Mouse (Mus musculus) myocyte (in vitro differentiated cells): ENCODE measurements around the gene D430019H16Rik.

Experiments used
- CEBPB ChIP-seq: IDR thresholded peaks from 2 replicates; pipeline ENCODE4 v1.6.1; 2011; ENCODE audit warnings: mild to moderate bottlenecking, moderate library complexity; ENCODE audit not compliant: poor library complexity, insufficient read depth, severe bottlenecking
- E2F4 ChIP-seq: IDR thresholded peaks from one replicate; pipeline ENCODE4 v1.6.1; 2011; ENCODE audit warnings: mild to moderate bottlenecking, control low read depth, moderate library complexity; ENCODE audit not compliant: insufficient read depth
- MAX ChIP-seq: IDR thresholded peaks from one replicate; pipeline ENCODE4 v1.6.1; 2011; ENCODE audit warnings: low read depth, mild to moderate bottlenecking, control low read depth
- MYOD1 ChIP-seq, 3 experiments: IDR thresholded peaks; one replicate each; pipeline ENCODE4 v1.6.1; 2011; ENCODE audit warnings: control low read depth in 2 of 3, low read depth in 2 of 3, mild to moderate bottlenecking in 2 of 3, moderate library complexity in 1 of 3; ENCODE audit not compliant: insufficient read length in 2 of 3, control insufficient read depth in 1 of 3
- MYOG ChIP-seq, 3 experiments: IDR thresholded peaks; one replicate each; pipeline ENCODE4 v1.6.1; 2011; ENCODE audit warnings: control low read depth in 2 of 3, low read depth in 2 of 3, mild to moderate bottlenecking in 2 of 3; ENCODE audit not compliant: insufficient read length in 2 of 3, control insufficient read depth in 1 of 3, insufficient read depth in 1 of 3
- POLR2A ChIP-seq: IDR thresholded peaks from one replicate; pipeline ENCODE4 v1.6.1; 2011; ENCODE audit warnings: low read depth, mild to moderate bottlenecking, control low read depth, moderate library complexity; ENCODE audit not compliant: insufficient read length
- POLR2AphosphoS2 ChIP-seq: IDR thresholded peaks from one replicate; pipeline ENCODE4 v1.6.1; 2011; ENCODE audit warnings: low read depth, control low read depth; ENCODE audit not compliant: insufficient read length
- REST ChIP-seq: IDR thresholded peaks from one replicate; pipeline ENCODE4 v1.6.1; 2011; ENCODE audit warnings: mild to moderate bottlenecking, control low read depth, moderate library complexity; ENCODE audit not compliant: insufficient read depth, insufficient read length
- SRF ChIP-seq: IDR thresholded peaks from one replicate; pipeline ENCODE4 v1.6.1; 2011; ENCODE audit warnings: low read depth; ENCODE audit not compliant: control insufficient read depth, insufficient read length
- TCF12 ChIP-seq: IDR thresholded peaks from one replicate; pipeline ENCODE4 v1.6.1; 2011; ENCODE audit warnings: mild to moderate bottlenecking, control low read depth; ENCODE audit not compliant: poor library complexity, insufficient read depth, severe bottlenecking
- TCF3 ChIP-seq: IDR thresholded peaks from one replicate; pipeline ENCODE4 v1.6.1; 2011; ENCODE audit warnings: low read depth, control low read depth; ENCODE audit not compliant: insufficient read length
- USF1 ChIP-seq: IDR thresholded peaks from one replicate; pipeline ENCODE4 v1.6.1; 2011; ENCODE audit warnings: low read depth, mild to moderate bottlenecking, control low read depth, moderate library complexity

- TF ChIP-seq POLR2A (no peak), MYOD1 (IDR thresholded peaks at IDR 0.05; ENCODE audit: control insufficient read depth in 1 of 3, insufficient read length in 2 of 3, low read depth in 2 of 3) (no peak), MAX (no peak), MYOG (IDR thresholded peaks at IDR 0.05; ENCODE audit: control insufficient read depth in 1 of 3, insufficient read depth in 1 of 3, insufficient read length in 2 of 3, low read depth in 2 of 3) (no peak), TCF12 (no peak), USF1 (no peak), REST (no peak), CEBPB (no peak), TCF3 (no peak), POLR2AphosphoS2 (no peak), E2F4 (no peak), SRF (no peak)
Observed at GRCm38 (mm10) chr12:105483503-105483902, 29.8 kb downstream of the D430019H16Rik start.
